In the genomic region with DNA sequence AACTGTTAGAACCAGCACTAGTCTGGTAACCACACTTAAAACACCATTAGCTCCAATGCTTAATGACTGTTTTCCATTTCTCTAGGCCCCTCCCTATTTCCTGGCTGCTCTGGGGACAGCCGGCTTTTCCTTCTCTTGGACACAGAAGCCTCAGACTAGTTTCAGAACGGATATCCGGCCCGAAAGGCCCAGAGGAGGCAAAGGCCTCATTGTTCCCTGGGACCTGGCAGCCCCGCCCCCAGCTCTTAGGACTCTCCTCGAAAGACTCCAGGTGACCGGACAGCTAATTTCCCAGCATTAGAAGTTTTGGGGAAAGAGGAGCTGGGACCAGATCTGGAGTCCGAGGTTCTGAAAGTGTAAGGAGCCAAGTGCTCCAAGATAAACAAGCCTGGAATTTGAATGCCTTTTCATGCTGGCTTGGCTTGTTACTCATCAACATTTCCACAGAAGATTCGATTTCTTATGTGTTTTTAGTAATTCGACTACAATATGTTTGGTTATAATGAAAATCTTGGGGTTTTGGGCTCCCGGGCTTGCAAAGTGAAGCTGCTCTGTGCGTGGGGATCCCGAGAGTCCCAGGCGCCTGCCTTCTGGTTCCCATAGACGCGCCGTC, we compare ENCODE assay signal across 8 mouse cellular contexts. TPM values are rescaled to one million over a fixed set of nuclear protein-coding genes. Genes with fewer than 3 reads are reported as not detected.
DNase-seq lines count a peak whose midpoint lies in the region; ATAC-seq and TF ChIP-seq lines count a peak whose summit lies in the region.

No protein-coding gene starts in this region.

- peaks cover 18 to 24% of the 10 kb centered on the region in 2 experiments for H3K4me1 ChIP-seq in MEL (ENCODE audit: control insufficient read depth in 1 of 2, insufficient read depth in 2 of 2, low read length in 2 of 2)
- H3K4me1 ChIP-seq in forebrain, embryonic 13.5 days, result peaks cover 22% of the 10 kb centered on the region

- peaks cover 0 to 35% of the 10 kb centered on the region in 2 experiments; a peak in 2 of 4 replicates for H3K36me3 ChIP-seq in MEL (ENCODE audit: control insufficient read depth in 1 of 2, insufficient read depth in 2 of 2, low read length in 2 of 2)
- no peaks in the 10 kb centered on the region for H3K36me3 ChIP-seq in forebrain, embryonic 13.5 days (ENCODE audit: poor library complexity, severe bottlenecking)

- WGBS in forebrain, embryonic 13.5 days, result 4% methylated on average over 17 of the region's 17 CpGs

- no peak for TF ChIP-seq CTCF in MEL (IDR thresholded peaks at IDR 0.05 in 2 of 3, conservative IDR thresholded peaks at IDR 0.05 in 1 of 3; ENCODE audit: control insufficient read depth in 1 of 3, insufficient read depth in 1 of 3, low read depth in 2 of 3, low read length in 3 of 3, poor library complexity in 1 of 3, severe bottlenecking in 1 of 3)

- TF ChIP-seq EP300 in MEL (IDR thresholded peaks at IDR 0.05; ENCODE audit: low read depth in 1 of 2, low read length in 2 of 2), result peak in 1 of 2 experiments; percentile 20; a peak in 1 of 4 replicates

- H3K9ac ChIP-seq in MEL (ENCODE audit: control insufficient read depth, low read depth, low read length, poor library complexity, severe bottlenecking), result peak overlapping the region; percentile 96
- H3K9ac ChIP-seq in forebrain, embryonic 13.5 days, result peak overlapping the region; percentile 81

- no peak for ATAC-seq in forebrain, embryonic 13.5 days
- no peak for ATAC-seq in inflammation-experienced regulatory T-cells, adult 6 months

- no peak; a peak in 1 of 4 replicates for TF ChIP-seq POLR2A in MEL (IDR thresholded peaks at IDR 0.05; ENCODE audit: control insufficient read depth in 1 of 2, insufficient read depth in 1 of 2, low read depth in 1 of 2, low read length in 2 of 2, poor library complexity in 1 of 2)

- peak overlapping the region; percentile 84 for H3K27ac ChIP-seq in MEL (ENCODE audit: control insufficient read depth, low read depth, low read length)
- H3K27ac ChIP-seq in forebrain, embryonic 13.5 days, result peak overlapping the region; percentile 95

- intact Hi-C loops in heart, postnatal 36 days (cut with DNase I), result loop anchor here (1.0 to 5.0 kb wide), 5 partner anchors 15 to 253 kb away; partner anchors contain the start of genes Prdx3 and Zfp950

- peak overlapping the region; percentile 74 for H3K4me2 ChIP-seq in forebrain, embryonic 13.5 days

- peaks cover 2% of the 10 kb centered on the region; the same call in 1 of the 2 replicates for H3K79me2 ChIP-seq in MEL (ENCODE audit: control insufficient read depth, insufficient read depth, low read length, poor library complexity)

- TF ChIP-seq RAD21 in MEL (IDR thresholded peaks at IDR 0.05; ENCODE audit: low read depth, low read length), result no peak

- no peaks in the 10 kb centered on the region for H3K27me3 ChIP-seq in MEL (ENCODE audit: control insufficient read depth in 1 of 2, insufficient read depth in 2 of 2, low read length in 2 of 2)
- no peaks in the 10 kb centered on the region for H3K27me3 ChIP-seq in forebrain, embryonic 13.5 days

- peak overlapping the region; percentile 90 to 92 for H3K4me3 ChIP-seq in MEL (ENCODE audit: control insufficient read depth in 1 of 2, insufficient read depth in 1 of 2, low read depth in 2 of 2, low read length in 2 of 2)
- peak overlapping the region; percentile 79 for H3K4me3 ChIP-seq in forebrain, embryonic 13.5 days

- H3K9me3 ChIP-seq in MEL (replicated peaks; ENCODE audit: insufficient read depth, low read length), result no peaks in the 10 kb centered on the region
- no peaks in the 10 kb centered on the region for H3K9me3 ChIP-seq in forebrain, embryonic 13.5 days (replicated peaks)

- DNase-seq in MEL (ENCODE audit: low read depth, low spot score), result peak; percentile 74
- DNase-seq in c-Kit-negative CD71-positive TER-119-positive erythroid progenitor cells, embryonic 14.5 days (ENCODE audit: low read depth, low spot score), result peak; percentile 35
- DNase-seq in heart, postnatal 36 days, result peak; percentile 71 to 73
- DNase-seq in layer of hippocampus, adult 8-10 months (ENCODE audit: low spot score in 2 of 2), result peak; percentile 10 to 21
- DNase-seq in lung, postnatal 14 days, result peak; percentile 78
- DNase-seq in right cerebral cortex, postnatal 25 days, result peak; percentile 7

TF ChIP-seq in MEL, 35 proteins besides CTCF, POLR2A, EP300 and RAD21:
- TF ChIP-seq ZNF384 (IDR thresholded peaks at IDR 0.05; ENCODE audit: low read depth, low read length) (peak; percentile 14; the same call in 1 of the 2 replicates), KAT2A (conservative IDR thresholded peaks at IDR 0.05; ENCODE audit: low read depth, low read length) (no peak), BHLHE40 (IDR thresholded peaks at IDR 0.05; ENCODE audit: borderline replicate concordance, low read depth, low read length) (peak; percentile 33; the same call in 1 of the 2 replicates), ETS1 (IDR thresholded peaks at IDR 0.05; ENCODE audit: low read depth, low read length) (no peak), MYB (IDR thresholded peaks at IDR 0.05; ENCODE audit: low read depth, low read length) (no peak), GABPA (IDR thresholded peaks at IDR 0.05; ENCODE audit: low read depth, low read length) (no peak), UBTF (IDR thresholded peaks at IDR 0.05; ENCODE audit: borderline replicate concordance, insufficient read depth, low read depth, low read length) (no peak), TCF12 (IDR thresholded peaks at IDR 0.05; ENCODE audit: low read depth, low read length) (0 out of 2 replicates have a peak, but pooled peaks have one; percentile 44), MAZ (IDR thresholded peaks at IDR 0.05; ENCODE audit: low read depth, low read length) (no peak), CHD1 (IDR thresholded peaks at IDR 0.05; ENCODE audit: low read depth, low read length) (peak; percentile 48; the same call in 1 of the 2 replicates), MXI1 (IDR thresholded peaks at IDR 0.05; ENCODE audit: low read depth, low read length) (no peak), TBP (IDR thresholded peaks at IDR 0.05; ENCODE audit: low read depth, low read length) (0 out of 2 replicates have a peak, but pooled peaks have one; percentile 4)

RNA-seq across cellular contexts. Expression of gene Grk5, which starts 0.3 kb away (rescaled TPM):
- 3.3 and 4.2 TPM in 2 replicates for total RNA-seq in MEL (2012; rRNA removed)
- 1 to 10 TPM in 1 of 2 experiments, not detected in 1; 8.1 TPM for polyA plus RNA-seq in MEL (2012; ENCODE audit: insufficient read depth in 1 of 2, insufficient read length in 2 of 2, low read depth in 1 of 2, low replicate concordance in 2 of 2, missing spikeins in 1 of 2)
- 1.8 and 2.3 TPM in 2 replicates for polyA plus RNA-seq in forebrain, embryonic 13.5 days (2015; fragmentation: Nextera tagmentation; extraction: Ambion mirVana)
- total RNA-seq in heart, postnatal 36 days (2021), result 10 to 100 TPM; 20.9 to 29.6 TPM
- total RNA-seq in layer of hippocampus, adult 8-10 months (2022), result 10 to 100 TPM in 3 of 4 experiments, 1 to 10 TPM in 1; 7.7 to 12.0 (median 11.9) TPM
- polyA plus RNA-seq in inflammation-experienced regulatory T-cells, adult 6 months (2017; shearing (Covaris generic)), result 1 to 10 TPM; 2.3 to 4.8 (median 2.4) TPM

RNA-seq across cellular contexts. Expression of gene Prdx3, which starts 14.9 kb away (rescaled TPM):
- total RNA-seq in MEL (2012; rRNA removed), result 267 and 271 TPM in 2 replicates
- 100 to 1,000 TPM in 1 of 2 experiments, not detected in 1; 332 TPM for polyA plus RNA-seq in MEL (2012; ENCODE audit: insufficient read depth in 1 of 2, insufficient read length in 2 of 2, low read depth in 1 of 2, low replicate concordance in 2 of 2, missing spikeins in 1 of 2)
- polyA plus RNA-seq in forebrain, embryonic 13.5 days (2015; fragmentation: Nextera tagmentation; extraction: Ambion mirVana), result 81.2 and 81.4 TPM in 2 replicates
- total RNA-seq in heart, postnatal 36 days (2021), result 100 to 1,000 TPM; 377 to 409 TPM
- 10 to 100 TPM; 76.1 to 84.6 (median 81.3) TPM for total RNA-seq in layer of hippocampus, adult 8-10 months (2022)
- 100 to 1,000 TPM; 118 to 143 (median 121) TPM for polyA plus RNA-seq in inflammation-experienced regulatory T-cells, adult 6 months (2017; shearing (Covaris generic))

RNA-seq across cellular contexts. Expression of gene Sfxn4, which starts 27.9 kb away (rescaled TPM):
- 0.85 and 1.3 TPM in 2 replicates for total RNA-seq in MEL (2012; rRNA removed)
- 1 to 10 TPM in 1 of 2 experiments, not detected in 1; 9.3 TPM for polyA plus RNA-seq in MEL (2012; ENCODE audit: insufficient read depth in 1 of 2, insufficient read length in 2 of 2, low read depth in 1 of 2, low replicate concordance in 2 of 2, missing spikeins in 1 of 2)
- 10.5 and 11.1 TPM in 2 replicates for polyA plus RNA-seq in forebrain, embryonic 13.5 days (2015; fragmentation: Nextera tagmentation; extraction: Ambion mirVana)
- total RNA-seq in heart, postnatal 36 days (2021), result 1 to 10 TPM; 7.2 TPM
- 10 to 100 TPM; 14.2 to 22.2 (median 17.4) TPM for total RNA-seq in layer of hippocampus, adult 8-10 months (2022)
- 1 to 10 TPM; 3.8 to 9.3 (median 6.0) TPM for polyA plus RNA-seq in inflammation-experienced regulatory T-cells, adult 6 months (2017; shearing (Covaris generic))

Comparison
In these comparisons a context has a peak if more than half of its experiments do, and no peak if none do; other contexts are left out.
1. DNase-seq: peak in every context shown above with its lines; median percentile 78 in lung, postnatal 14 days; 74 in MEL; 72 in heart, postnatal 36 days; 35 in c-Kit-negative CD71-positive TER-119-positive erythroid progenitor cells, embryonic 14.5 days; 16 in layer of hippocampus, adult 8-10 months; 7 in right cerebral cortex, postnatal 25 days.